Mouse (Mus musculus): ENCODE data around the gene Muc2. TPM values are rescaled to one million over a fixed set of nuclear protein-coding genes. Genes with fewer than 3 reads are reported as not detected.
"Not testable (repeated sequence)": the region's sequence is repeated elsewhere in the genome, so short reads cannot be mapped to it uniquely, and the experiment has no call there.

Gene Muc2
- polyA plus RNA-seq (2015; fragmentation: Nextera tagmentation; extraction: Ambion mirVana): 0.17 and 0.27 TPM in 2 replicates

- no peak for DNase-seq (ENCODE audit: low spot score)
Observed at GRCm38 (mm10) chr7:141690040-141690439, at the start of gene Muc2. Gene Muc2, plus strand, starts transcription at chr7:141690340.

DNA sequence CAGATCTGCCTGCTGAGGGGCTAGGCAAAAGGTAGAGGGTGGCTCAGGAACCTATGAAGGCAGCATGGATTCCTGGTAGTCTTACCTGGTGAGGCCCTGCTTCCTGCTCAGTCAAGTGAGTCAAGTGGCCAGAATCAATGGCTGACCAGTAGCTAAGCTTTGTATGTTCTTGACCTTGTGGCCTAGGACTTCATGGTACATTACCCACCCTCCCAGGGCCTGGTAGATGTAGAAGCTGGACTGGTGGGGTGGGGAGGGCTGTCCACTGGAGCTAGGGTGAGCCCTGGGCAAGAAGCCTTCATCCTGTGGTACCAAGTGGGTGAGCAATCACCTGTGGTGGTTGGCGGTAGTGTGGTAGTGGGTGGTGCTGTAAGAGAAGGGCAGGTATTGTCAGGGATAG lies 47.8 kb upstream of the Muc2 start:
- no peak for DNase-seq (ENCODE audit: low spot score)

GRCm38 (mm10) chr7:141643160-141643559 lies 47.0 kb upstream of the Muc2 start:
- DNase-seq (ENCODE audit: low spot score): peak; percentile 26

GRCm38 (mm10) chr7:141647083-141647482 lies 43.1 kb upstream of the Muc2 start:
- no peak for DNase-seq (ENCODE audit: low spot score)

DNA sequence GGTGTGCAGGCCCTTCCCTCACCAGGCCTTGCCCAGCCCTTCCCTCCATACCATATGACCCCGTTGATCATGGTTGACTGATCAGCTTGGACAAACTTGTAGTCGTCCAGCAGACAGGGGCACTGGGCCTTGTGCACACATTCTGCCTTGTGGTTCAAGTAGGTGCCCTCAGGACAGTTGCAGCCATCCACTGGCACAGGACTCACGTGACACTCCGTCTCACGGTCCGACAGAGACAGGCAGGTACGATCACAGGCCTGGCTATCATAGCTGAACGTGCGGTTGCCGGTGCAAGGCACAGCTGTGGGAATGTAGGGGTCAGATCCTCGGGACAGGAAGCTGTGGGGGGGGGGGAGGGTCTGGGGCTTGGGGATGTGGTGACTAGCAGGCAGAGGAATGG lies 42.3 kb upstream of the Muc2 start:
- no peak for DNase-seq (ENCODE audit: low spot score)

GRCm38 (mm10) chr7:141652191-141652590 lies 37.9 kb upstream of the Muc2 start:
- DNase-seq (ENCODE audit: low spot score): no peak

- no peak for DNase-seq (ENCODE audit: low spot score)
Observed at GRCm38 (mm10) chr7:141660346-141660745, 29.8 kb upstream of the Muc2 start.

GRCm38 (mm10) chr7:141661481-141661880 lies 28.7 kb upstream of the Muc2 start:
- no peak for DNase-seq (ENCODE audit: low spot score)

DNA sequence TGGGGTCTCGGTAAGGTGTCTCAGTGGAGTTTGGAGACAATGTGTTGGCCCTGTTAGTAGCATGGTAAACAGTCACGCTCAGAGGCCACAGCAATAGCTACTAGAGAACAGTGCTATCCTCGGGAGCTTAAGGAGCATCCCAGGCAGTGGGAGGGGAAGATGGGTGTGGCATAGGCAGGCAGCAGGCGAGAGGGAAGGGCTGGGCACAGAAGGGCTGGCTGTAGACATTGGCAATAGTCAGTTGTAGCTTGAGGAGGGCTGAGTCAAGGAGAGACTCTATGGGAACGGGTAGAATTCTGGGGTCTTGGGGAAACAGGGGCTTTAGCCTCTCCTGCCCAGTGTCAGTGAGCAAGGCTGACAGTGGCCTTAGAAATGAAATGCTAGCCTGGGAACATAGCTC lies 27.9 kb upstream of the Muc2 start:
- DNase-seq (ENCODE audit: low spot score): no peak

DNA sequence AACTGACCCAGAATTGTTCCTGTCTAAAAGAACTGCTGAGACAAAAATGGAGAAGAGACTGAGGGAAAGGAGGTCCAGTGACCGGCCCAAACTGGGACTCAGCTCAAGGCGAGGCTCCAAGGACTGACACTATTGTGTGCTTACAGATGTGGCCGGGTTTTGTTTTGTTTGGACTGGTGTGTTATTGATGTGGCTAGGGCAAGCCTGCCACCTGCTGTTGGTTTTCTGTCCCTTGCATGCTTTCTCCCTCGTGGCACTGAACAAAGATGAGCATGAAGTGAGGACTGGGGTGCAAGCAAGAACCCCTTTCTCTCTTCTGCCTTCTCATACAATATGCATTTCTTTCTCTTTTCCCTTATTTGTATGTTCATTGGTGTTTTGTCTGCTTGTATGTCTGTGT lies 23.9 kb upstream of the Muc2 start:
- DNase-seq (ENCODE audit: low spot score): peak; percentile 58

DNA sequence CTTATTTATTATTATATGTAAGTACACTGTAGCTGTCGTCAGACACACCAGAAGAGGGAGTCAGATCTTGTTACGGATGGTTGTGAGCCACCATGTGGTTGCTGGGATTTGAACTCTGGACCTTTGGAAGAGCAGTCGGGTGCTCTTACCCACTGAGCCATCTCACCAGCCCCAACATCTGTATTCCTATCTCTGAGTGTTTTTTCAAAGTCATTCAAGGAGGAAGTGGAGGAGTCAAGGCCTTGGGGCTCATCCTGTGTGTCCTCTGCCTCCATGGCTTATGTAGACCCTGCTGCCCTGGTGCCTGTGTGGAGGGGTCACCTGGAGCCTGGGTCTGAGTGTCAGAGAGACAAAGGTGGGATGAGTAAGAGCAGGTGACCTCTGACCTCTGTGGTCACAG lies 21.0 kb upstream of the Muc2 start:
- not testable (repeated sequence) for DNase-seq (ENCODE audit: low spot score)

DNA sequence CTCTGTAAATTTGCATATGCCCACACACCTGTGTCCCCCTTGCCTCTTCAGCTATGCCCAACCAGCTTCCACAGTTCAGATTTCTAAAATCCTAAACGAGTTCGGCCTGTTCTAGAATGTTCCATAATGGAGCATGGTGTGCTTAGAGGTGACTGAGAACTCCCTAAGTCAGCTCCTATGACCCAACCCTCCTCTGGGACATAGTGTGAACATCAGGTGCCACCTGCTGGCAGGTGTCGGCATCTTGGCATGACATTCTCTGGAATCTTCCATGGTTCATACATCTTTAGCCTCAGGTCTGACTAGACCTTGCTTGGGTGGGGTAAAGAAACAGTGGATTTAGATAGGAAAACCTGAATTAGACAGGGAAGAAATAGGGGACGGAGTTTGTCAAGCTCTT lies 19.1 kb upstream of the Muc2 start:
- DNase-seq (ENCODE audit: low spot score): peak; percentile 44

DNA sequence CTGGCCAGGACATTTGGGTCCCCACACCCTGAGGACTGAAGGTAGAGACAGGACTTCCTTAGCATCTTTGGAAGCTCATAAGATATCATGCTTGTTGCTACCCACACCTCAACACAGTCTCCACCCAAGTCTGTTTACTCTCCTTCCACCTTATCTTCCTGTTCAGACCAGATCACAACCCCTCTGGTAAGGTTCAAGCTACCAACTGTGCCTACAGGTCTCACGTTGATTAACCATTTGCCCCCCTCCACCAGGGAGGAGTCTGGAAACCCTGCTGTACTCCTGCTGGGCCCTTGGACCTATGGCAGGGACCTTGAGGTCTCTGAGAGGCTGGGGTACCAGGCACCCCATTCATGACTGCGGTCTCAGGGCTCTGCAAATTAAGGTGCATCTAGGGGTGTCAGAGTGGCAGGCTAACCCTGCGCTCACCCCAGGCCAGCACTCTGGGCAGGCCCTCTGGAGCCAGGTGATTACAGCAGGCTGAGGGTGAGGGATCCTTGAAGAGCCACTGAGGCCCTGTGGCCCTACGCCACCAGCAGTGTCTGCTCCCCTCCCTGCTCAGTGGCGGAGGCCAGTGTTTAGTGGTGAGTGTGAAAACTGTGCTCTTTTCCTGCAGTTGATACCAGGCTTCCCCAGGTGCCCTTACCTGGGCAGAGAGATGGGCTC lies 18.4 kb upstream of the Muc2 start:
- DNase-seq (ENCODE audit: low spot score): no peak

DNA sequence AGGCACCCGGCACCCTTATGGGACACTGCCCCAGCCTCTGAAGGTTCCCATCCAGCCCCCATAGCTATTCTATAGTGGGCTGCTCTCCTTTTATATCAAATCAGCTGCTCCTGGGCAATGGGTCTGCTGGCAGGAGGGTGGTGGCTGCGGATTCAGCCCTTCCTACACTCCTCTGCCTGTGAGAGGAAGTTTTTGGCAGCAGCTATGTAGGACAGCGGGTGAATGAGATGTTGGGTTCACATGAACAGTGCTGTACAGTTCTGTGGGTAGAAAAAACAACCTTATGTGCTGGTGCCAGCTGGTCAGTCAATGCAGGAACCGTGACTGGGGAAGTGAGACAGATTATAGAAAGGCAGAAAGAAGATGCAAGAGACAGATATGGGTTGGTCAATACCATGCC lies 11.2 kb upstream of the Muc2 start:
- no peak for DNase-seq (ENCODE audit: low spot score)

- DNase-seq (ENCODE audit: low spot score): no peak
Observed at GRCm38 (mm10) chr7:141687330-141687729, 2.8 kb upstream of the Muc2 start.

DNA sequence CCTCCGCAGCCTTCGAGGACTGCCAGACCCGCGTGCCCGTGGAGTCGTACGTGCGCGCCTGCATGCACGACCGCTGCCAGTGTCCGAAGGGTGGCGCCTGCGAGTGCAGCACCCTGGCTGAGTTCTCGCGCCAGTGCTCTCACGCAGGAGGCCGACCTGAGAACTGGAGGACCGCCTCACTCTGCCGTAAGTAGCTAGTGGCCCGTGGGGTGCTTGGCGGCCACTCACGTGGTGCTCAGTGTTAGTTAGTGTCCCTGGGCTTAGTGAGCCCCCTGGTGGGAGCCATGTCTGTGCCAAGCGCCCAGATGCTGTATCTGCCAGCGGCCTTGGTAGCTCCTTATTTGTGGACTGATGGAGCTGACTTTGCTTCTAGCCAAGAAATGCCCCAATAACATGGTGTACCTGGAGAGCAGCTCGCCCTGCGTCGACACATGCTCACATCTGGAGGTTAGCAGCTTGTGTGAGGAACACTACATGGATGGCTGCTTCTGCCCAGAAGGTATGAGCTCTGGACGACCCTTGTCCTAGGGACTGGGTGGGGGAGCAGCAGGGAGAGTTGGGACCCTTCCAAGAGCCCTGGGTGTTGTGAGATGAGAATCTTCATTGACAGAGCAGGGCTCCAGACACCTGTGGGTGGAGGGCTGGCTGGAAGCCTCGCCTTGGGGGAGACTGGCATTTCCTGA lies 3.6 kb downstream of the Muc2 start:
- DNase-seq (ENCODE audit: low spot score): no peak

GRCm38 (mm10) chr7:141694274-141694639 lies 4.1 kb downstream of the Muc2 start:
- no peak for DNase-seq (ENCODE audit: low spot score)

DNA sequence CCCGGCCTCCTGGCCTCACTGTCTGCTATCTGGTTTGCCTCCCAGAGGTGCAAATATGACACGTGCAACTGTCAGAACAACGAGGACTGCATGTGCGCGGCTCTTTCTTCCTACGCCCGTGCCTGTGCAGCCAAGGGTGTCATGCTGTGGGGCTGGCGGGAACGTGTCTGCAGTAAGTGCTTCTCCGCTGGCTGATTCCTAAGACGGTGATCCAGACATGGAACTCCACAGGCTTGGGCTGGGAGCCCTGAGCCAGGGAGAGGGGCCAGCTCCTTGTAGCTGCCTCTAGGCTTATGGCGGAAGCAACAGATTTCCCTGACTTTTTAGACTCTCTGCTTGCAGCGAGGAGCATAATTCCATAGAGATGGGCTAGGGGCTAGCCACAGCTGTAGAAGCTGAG lies 6.4 kb downstream of the Muc2 start:
- no peak for DNase-seq (ENCODE audit: low spot score)

GRCm38 (mm10) chr7:141699556-141700220 lies 9.5 kb downstream of the Muc2 start:
- no peak for DNase-seq (ENCODE audit: low spot score)

DNA sequence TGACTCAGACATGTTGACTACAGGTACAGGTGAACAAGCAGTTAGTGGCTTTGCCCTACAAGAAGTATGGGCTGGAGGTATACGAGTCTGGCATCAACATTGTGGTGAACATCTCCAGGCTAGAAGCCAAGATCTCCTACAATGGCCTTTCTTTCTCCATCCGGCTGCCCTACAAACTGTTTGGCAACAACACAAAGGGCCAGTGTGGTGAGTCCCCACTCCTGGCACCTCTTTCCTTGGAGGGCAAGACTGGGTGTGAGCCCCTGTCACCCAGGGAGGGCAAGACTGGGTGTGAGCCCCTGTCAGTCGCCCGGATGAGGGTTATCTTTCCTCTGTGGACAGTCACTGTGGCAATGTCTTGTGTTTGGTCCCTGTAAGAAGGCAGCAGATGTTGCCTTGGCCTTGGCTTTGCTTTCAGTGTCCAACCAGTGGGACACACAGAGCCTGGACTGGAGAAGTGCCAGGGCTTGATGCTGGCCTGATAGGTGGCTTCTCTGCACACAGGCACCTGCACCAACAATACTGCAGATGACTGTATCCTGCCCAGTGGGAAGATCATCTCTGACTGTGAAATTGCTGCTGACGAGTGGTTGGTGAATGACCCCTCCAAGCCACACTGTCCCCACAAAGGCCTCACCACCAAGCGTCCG lies 57.4 kb downstream of the Muc2 start:
- no peak for DNase-seq (ENCODE audit: low spot score)

DNA sequence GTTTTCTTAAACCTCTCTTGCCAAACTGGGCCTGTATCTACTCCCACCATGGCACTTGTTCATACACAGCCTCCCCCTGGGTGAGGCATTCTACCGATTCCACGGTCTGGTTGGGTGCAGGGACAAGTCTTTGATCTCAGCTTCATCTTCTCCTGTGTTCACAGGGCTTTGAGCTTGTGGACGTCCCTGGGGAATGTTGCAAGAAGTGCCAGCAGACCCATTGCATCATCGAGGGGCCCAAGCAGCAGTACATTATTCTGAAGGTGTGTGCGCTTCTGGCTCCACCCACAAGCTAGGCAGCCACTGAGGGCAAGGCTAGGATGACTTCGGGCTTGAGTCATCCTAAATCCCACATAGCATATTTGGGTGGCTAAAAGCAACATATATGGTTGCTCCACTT lies 62.4 kb downstream of the Muc2 start:
- no peak for DNase-seq (ENCODE audit: low spot score)

- DNase-seq (ENCODE audit: low spot score): peak; percentile 43
Observed at GRCm38 (mm10) chr7:141755831-141756230, 65.7 kb downstream of the Muc2 start.

Data from thymus, postnatal 0 days (tissue).